Mouse (Mus musculus) hindbrain, postnatal 0 days (tissue): Measurements from ENCODE around the gene Anapc16. TPM values are rescaled to one million over a fixed set of nuclear protein-coding genes. Genes with fewer than 3 reads are reported as not detected.

Experiments used
- ATAC-seq: fragments of 200-750 bp; cut with Nextera tagmentation; 2 replicates; pipeline ENCODE4 v1.8.0; 2017; ENCODE audit warnings: mild to moderate bottlenecking, moderate TSS enrichment, moderate library complexity
- DNase-seq: peaks from one replicate; pipeline ENCODE4 v3.0.0-alpha.2; 2015; ENCODE audit warnings: low spot score
- H3K27ac ChIP-seq: fragments of 300-500 bp; sonication (generic); 2 replicates; pipeline ENCODE4 v1.5.1; 2014; ENCODE audit warnings: mild to moderate bottlenecking
- H3K27me3 ChIP-seq: fragments of 300-500 bp; sonication (generic); 2 replicates; pipeline ENCODE4 v1.6.1; 2014; ENCODE audit warnings: low read length, mixed read lengths; ENCODE audit not compliant: insufficient read depth
- H3K36me3 ChIP-seq: fragments of 300-500 bp; sonication (generic); 2 replicates; pipeline ENCODE4 v1.6.1; 2014; ENCODE audit warnings: low read length, mixed read lengths; ENCODE audit not compliant: insufficient read depth
- H3K4me1 ChIP-seq: fragments of 300-500 bp; sonication (generic); 2 replicates; pipeline ENCODE4 v1.6.1; 2014; ENCODE audit warnings: antibody characterized with exemption, low read length, mixed read lengths; ENCODE audit not compliant: insufficient read depth
- H3K4me2 ChIP-seq: fragments of 300-500 bp; sonication (generic); 2 replicates; pipeline ENCODE4 v1.6.1; 2014; ENCODE audit warnings: low read depth, mild to moderate bottlenecking, low read length, moderate library complexity, mixed read lengths
- H3K4me3 ChIP-seq: fragments of 300-500 bp; sonication (generic); 2 replicates; pipeline ENCODE4 v1.5.1; 2014; ENCODE audit warnings: low read length
- H3K9ac ChIP-seq: fragments of 300-500 bp; sonication (generic); replicated peaks from 2 replicates; pipeline ENCODE4 v1.6.1; 2014; ENCODE audit warnings: mild to moderate bottlenecking, low read length, moderate library complexity, mixed read lengths
- H3K9me3 ChIP-seq: fragments of 300-500 bp; sonication (generic); 2 replicates; pipeline ENCODE4 v1.6.1; 2016; ENCODE audit warnings: low read length, mixed read lengths
- CTCF ChIP-seq: IDR thresholded peaks from 2 replicates; pipeline ENCODE4 v1.5.1; 2016; ENCODE audit warnings: antibody characterized with exemption, control low read depth, low read depth
- WGBS: fragments of 180-500 bp; shearing (Covaris S2); extraction: QIAGEN DNeasy Blood & Tissue Kit; methylation state at CpG from one replicate; pipeline ENCODE4 v1.1.7; 2014; 5-methylcytosine and 5-hydroxymethylcytosine counted together
- polyA plus RNA-seq: library from polyadenylated mRNA; unstranded; fragments of >200 nt; fragmentation: Nextera tagmentation; extraction: Ambion mirVana; gene quantifications from 2 replicates; pipeline ENCODE4 v1.2.1, GENCODE M21; 2015
- total RNA-seq: library from RNA; depleted of rRNA; stranded (reverse); fragments of >200 nt; gene quantifications from 2 replicates; pipeline ENCODE4 v1.2.3, GENCODE M21; 2014

The Anapc16 gene
- total and polyA plus RNA-seq, 2 experiments from 2014 or later, result 70.1 to 133 TPM

DNA sequence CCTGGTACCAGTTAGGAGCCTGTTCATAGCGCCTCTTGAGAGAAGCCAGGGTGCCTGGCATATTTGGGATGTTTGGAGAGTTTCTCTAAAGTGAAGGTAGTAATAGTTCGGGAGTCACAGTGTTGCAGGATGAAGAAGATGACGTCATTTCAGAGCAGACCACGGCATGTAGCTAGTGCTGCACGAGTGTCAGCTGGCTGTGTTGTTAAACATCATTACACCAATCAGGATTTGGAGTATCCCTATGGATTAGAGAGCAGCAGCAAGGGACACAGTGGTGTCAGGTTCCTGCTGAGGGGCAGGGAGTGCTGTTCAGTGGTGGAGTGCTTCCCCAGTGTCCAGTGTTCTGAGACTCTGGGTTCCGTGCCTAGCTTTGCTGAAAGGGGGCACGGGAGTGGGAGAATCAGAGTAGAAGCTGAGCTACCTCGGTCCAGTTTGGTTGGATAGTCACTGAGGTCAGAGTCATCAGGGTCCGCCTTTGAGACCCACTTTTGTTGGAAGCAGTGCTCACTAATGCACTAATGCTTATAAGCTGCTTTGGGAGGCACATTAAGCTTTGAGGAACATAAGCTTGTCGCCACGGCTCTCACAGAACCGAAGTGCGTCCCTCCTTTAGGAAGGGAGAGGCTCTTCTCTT, 23.9 kb upstream of the Anapc16 start:
- ATAC-seq (0 out of 2 replicates have a peak, but pooled peaks have one; percentile 33), DNase-seq (no peak)
- no peak overlapping the region for H3K4me2 ChIP-seq
- WGBS, result 61% methylated on average over 13 of the region's 13 CpGs
- H3K9me3 ChIP-seq, result no peaks in the 10 kb centered on the region
- no peaks in the 10 kb centered on the region for H3K36me3 ChIP-seq
- H3K4me3 ChIP-seq, result no peak overlapping the region
- no peak overlapping the region for H3K9ac ChIP-seq
- 0 out of 2 replicates have a peak overlapping the region, but pooled peaks have one; percentile 11 for H3K27ac ChIP-seq
- no peak for TF ChIP-seq CTCF
- peaks cover 3% of the 10 kb centered on the region; the same call in 1 of the 2 replicates for H3K4me1 ChIP-seq
- no peaks in the 10 kb centered on the region for H3K27me3 ChIP-seq

DNA sequence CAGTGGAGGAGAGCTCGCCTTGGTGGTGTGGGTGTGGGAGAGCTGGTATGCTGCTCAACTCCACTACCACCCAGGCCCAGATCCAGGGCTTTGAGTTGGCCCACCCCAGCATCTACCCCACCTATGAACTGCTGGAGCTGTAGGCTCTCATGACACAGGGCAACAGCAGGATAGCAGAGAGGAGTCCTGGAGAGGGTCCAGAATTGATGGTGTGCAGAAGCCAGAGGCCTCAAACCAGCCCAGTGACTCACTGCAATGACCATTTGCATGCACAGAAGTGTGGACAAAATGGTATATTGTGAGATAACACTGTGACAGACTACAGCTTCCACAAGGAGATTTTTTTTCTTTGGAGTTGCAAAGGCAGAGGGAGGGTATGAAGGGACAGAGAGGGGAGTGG, 20.8 kb upstream of the Anapc16 start:
- Histone ChIP-seq H3K36me3 (no peaks in the 10 kb centered on the region), H3K27me3 (no peaks in the 10 kb centered on the region), H3K9ac (no peak overlapping the region), H3K4me3 (no peak overlapping the region), H3K4me1 (no peaks in the 10 kb centered on the region; the same call in 1 of the 2 replicates), H3K27ac (no peak overlapping the region), H3K4me2 (no peak overlapping the region), H3K9me3 (no peaks in the 10 kb centered on the region)
- WGBS, result 87% methylated on average over 1 of the region's 1 CpGs
- DNase-seq (no peak), ATAC-seq (no peak)
- TF ChIP-seq CTCF, result no peak

DNA sequence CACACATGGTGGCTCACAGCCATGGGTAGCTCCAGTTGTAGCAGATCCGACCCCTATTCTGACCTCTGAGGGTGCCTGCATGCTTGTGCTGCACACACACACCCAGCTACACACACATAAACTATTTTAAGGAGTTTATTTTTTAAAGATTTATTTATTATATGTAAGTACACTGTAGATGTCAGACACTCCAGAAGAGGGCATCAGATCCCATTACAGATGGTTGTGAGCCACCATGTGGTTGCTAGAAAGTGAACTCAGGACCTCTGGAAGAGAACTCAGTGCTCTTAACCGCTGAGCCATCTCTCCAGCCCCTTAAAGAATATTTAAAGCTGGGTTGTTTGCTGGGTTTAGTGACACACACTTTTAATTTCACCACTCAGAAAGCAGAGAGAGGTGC, 16.4 kb upstream of the Anapc16 start:
- Histone ChIP-seq H3K36me3 (peaks cover 12% of the 10 kb centered on the region; the same call in 1 of the 2 replicates), H3K4me1 (no peaks in the 10 kb centered on the region), H3K9me3 (no peaks in the 10 kb centered on the region), H3K27me3 (no peaks in the 10 kb centered on the region), H3K27ac (no peak overlapping the region), H3K9ac (no peak overlapping the region), H3K4me2 (no peak overlapping the region), H3K4me3 (no peak overlapping the region)
- TF ChIP-seq CTCF, result no peak
- DNase-seq (no peak), ATAC-seq (no peak)
- WGBS, result 68% methylated on average over 2 of the region's 2 CpGs

DNA sequence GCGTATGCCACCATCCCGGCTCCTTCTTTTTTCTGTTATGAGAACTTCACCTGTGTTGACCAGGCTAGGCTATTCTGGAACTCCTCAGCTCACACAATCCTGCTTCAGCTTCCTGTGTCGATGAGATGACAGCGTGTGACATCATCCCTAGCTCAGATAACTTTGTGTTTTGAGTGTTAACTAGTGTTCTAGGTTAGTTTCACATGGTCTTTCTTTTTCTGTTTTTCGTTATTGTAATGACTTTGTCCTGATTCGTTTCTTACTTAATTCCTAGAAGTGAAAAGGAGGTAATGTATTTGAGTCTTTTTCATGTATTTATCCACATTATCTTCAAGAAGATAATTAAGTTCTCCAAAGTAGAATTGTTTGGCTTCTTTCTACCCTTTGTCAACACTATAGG, 13.3 kb upstream of the Anapc16 start:
- Histone ChIP-seq H3K27ac (no peak overlapping the region), H3K27me3 (no peaks in the 10 kb centered on the region), H3K4me1 (no peaks in the 10 kb centered on the region), H3K4me3 (no peak overlapping the region), H3K9me3 (no peaks in the 10 kb centered on the region), H3K36me3 (peaks cover 12% of the 10 kb centered on the region; the same call in 1 of the 2 replicates), H3K4me2 (no peak overlapping the region), H3K9ac (no peak overlapping the region)
- DNase-seq (no peak), ATAC-seq (no peak)
- no peak for TF ChIP-seq CTCF
- WGBS, result 88% methylated on average over 6 of the region's 6 CpGs

DNA sequence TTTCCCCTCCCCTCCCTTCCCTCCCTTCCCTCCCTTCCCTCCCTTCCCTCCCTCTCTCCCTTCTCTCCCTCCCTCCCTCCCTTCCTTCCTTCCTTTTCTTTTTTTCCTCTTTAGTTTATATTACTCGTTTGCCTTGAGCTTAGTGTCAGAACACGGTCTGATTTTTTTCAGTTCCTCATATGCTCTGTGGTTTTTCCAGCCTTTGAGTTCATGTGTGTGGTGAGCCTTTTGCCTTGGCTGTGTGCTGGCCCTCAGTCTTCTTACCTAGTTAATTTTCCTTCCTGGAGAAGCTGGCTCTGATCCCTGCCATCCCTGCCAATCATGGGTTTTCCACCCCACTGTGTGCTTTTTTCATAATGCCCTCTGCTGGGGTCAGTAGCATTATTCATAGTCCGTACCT, 6.2 kb upstream of the Anapc16 start:
- H3K4me3 ChIP-seq, result no peak overlapping the region
- WGBS, result 80% methylated on average over 3 of the region's 3 CpGs
- no peaks in the 10 kb centered on the region for H3K27me3 ChIP-seq

DNA sequence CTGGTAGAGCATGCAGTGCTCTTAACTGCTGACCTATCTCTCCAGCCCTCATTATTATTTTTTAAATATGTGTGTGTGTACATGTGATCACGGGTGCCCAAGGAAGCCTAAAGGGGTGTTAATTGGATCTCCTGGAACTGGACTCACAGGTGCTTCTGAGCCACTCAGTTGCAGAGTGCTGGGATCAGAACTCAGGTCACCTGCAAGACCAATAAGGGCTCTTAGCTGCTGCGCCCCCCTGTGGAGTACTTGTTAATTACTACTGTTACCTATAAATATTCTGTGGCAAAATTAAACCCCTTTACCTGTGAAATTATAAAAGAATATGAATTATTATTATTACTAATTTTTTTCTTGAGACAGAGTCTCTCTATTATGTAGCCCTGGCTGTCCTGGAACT, 2.3 kb upstream of the Anapc16 start:
- Histone ChIP-seq H3K9me3 (no peaks in the 10 kb centered on the region), H3K36me3 (peaks cover 3% of the 10 kb centered on the region; the same call in 1 of the 2 replicates), H3K4me2 (no peak overlapping the region), H3K27ac (no peak overlapping the region), H3K27me3 (no peaks in the 10 kb centered on the region), H3K4me1 (no peaks in the 10 kb centered on the region; the same call in 1 of the 2 replicates), H3K4me3 (no peak overlapping the region), H3K9ac (no peak overlapping the region)
- no peak for DNase-seq
- no peak for ATAC-seq
- TF ChIP-seq CTCF, result no peak
- 58% methylated on average over 2 of the region's 2 CpGs for WGBS

More for the DNA sequence above, 6.2 kb upstream of the Anapc16 start:
- H3K27ac ChIP-seq, result no peak overlapping the region
- ATAC-seq (no peak), DNase-seq (no peak)
- TF ChIP-seq CTCF, result no peak
- peaks cover 3% of the 10 kb centered on the region; the same call in 1 of the 2 replicates for H3K36me3 ChIP-seq
- no peak overlapping the region for H3K4me2 ChIP-seq
- no peaks in the 10 kb centered on the region for H3K9me3 ChIP-seq
- H3K9ac ChIP-seq, result no peak overlapping the region
- no peaks in the 10 kb centered on the region for H3K4me1 ChIP-seq

DNA sequence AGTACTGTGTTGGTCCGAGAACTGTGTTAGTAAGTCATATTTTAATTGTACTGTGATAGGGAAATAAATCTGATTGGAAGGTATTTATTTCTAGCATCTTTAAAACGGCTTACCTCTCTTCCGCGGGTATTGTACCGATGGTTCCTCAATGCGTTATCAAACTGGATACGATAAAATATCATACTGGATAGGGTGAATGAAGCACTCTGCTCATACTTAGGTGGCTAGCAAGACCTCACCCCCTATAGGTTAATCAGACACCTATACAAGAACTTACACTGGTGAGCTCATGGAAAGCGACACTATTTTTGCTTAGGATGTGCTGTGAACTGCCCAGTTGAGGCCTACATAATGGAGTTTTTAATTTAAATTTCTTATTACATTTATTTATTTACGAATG, 912 bp upstream of the Anapc16 start:
- no peaks in the 10 kb centered on the region for H3K27me3 ChIP-seq
- H3K4me2 ChIP-seq, result peak overlapping the region; percentile 79
- no peaks in the 10 kb centered on the region; the same call in 1 of the 2 replicates for H3K4me1 ChIP-seq
- no peaks in the 10 kb centered on the region for H3K9me3 ChIP-seq
- peak overlapping the region; percentile 53 for H3K4me3 ChIP-seq
- ATAC-seq (no peak), DNase-seq (no peak)
- H3K9ac ChIP-seq, result peak overlapping the region; percentile 71
- peak overlapping the region; percentile 98 for H3K27ac ChIP-seq
- peaks cover 3% of the 10 kb centered on the region; the same call in 1 of the 2 replicates for H3K36me3 ChIP-seq
- no peak for TF ChIP-seq CTCF
- WGBS, result 71% methylated on average over 9 of the region's 9 CpGs
